Mouse (Mus musculus) neutrophil, adult 59 days (primary cell): ENCODE results near the gene Casp8. TPM values are rescaled to one million over a fixed set of nuclear protein-coding genes. Genes with fewer than 3 reads are reported as not detected.

Source experiments
- total RNA-seq, 2 experiments: library from RNA; stranded (reverse); gene quantifications; 1 replicate in 1 of 2; 2 replicates in 1 of 2; pipeline ENCODE4 v1.2.4; 2023

The Casp8 gene
- 10 to 100 TPM; 44.7 to 48.2 TPM for total RNA-seq

GRCm38 (mm10) chr1:58795291-58796058 is at the start of gene Casp8:
TSS of gene Casp8 (plus strand) at chr1:58795374.

Other genes starting within 250 kb of the Casp8 start
- 10 to 100 TPM in 1 of 2 experiments, 1 to 10 TPM in 1; 9.9 to 11.7 TPM for gene Fam126b, start 209.1 kb upstream of the Casp8 start, total RNA-seq
- gene Ndufb3, start 209.0 kb upstream of the Casp8 start, total RNA-seq: 10 to 100 TPM; 44.6 to 53.8 TPM
- gene Als2cr12, start 99.4 kb upstream of the Casp8 start, total RNA-seq: not detected
- 100 to 1,000 TPM; 133 to 156 TPM for gene Cflar, start 83.9 kb upstream of the Casp8 start, total RNA-seq
- 10 to 100 TPM; 46.6 to 72.7 TPM for gene Trak2, start 178.1 kb downstream of the Casp8 start, total RNA-seq
- 10 to 100 TPM; 14.0 to 20.9 TPM for gene Stradb, start 178.1 kb downstream of the Casp8 start, total RNA-seq